Mouse (Mus musculus) testis, adult 2 months (tissue): Measurements from ENCODE around the gene Fam171a2.

Experiments
- CTCF ChIP-seq: fragments of 200-500 bp; IDR thresholded peaks from 2 replicates; pipeline ENCODE4 v1.5.1; 2012; ENCODE audit warnings: low read depth, mild to moderate bottlenecking, inconsistent platforms, low read length, moderate library complexity; ENCODE audit not compliant: control insufficient read depth, insufficient read depth, insufficient replicate concordance
- POLR2A ChIP-seq: fragments of 200-500 bp; IDR thresholded peaks from 2 replicates; pipeline ENCODE4 v1.6.1; 2012; ENCODE audit warnings: low read depth, mild to moderate bottlenecking, inconsistent platforms, low read length, moderate library complexity; ENCODE audit not compliant: control insufficient read depth

- TF ChIP-seq POLR2A (no peak), CTCF (no peak)
These were observed 5.6 kb upstream of the Fam171a2 start for GRCm38 (mm10) chr11:102453131-102453530.
